Mouse (Mus musculus) large intestine, adult 2 months (tissue): Measurements from ENCODE around the gene Gse1. TPM values are rescaled to one million over a fixed set of nuclear protein-coding genes. Genes with fewer than 3 reads are reported as not detected.

Experiments
- DNase-seq: peaks from one replicate; pipeline ENCODE4 v3.0.0-alpha.2; 2012; ENCODE audit warnings: low read depth, low spot score
- WGBS: fragments of 180-500 bp; shearing (Covaris S2); methylation state at CpG from one replicate; pipeline ENCODE4 v1.1.7; 2018; 5-methylcytosine and 5-hydroxymethylcytosine counted together
- polyA plus RNA-seq: library from polyadenylated mRNA; depleted of rRNA; stranded (reverse); fragments of >200 nt; gene quantifications from 2 replicates; pipeline ENCODE4 v1.2.3, GENCODE M21; 2012

Gse1 gene
- polyA plus RNA-seq, 1 experiment: 22.1 TPM

GRCm38 (mm10) chr8:120426105-120426504 lies 197.8 kb downstream of the Gse1 start:
- DNase-seq: no peak
- WGBS: 80% methylated on average over 1 of the region's 1 CpGs

DNA sequence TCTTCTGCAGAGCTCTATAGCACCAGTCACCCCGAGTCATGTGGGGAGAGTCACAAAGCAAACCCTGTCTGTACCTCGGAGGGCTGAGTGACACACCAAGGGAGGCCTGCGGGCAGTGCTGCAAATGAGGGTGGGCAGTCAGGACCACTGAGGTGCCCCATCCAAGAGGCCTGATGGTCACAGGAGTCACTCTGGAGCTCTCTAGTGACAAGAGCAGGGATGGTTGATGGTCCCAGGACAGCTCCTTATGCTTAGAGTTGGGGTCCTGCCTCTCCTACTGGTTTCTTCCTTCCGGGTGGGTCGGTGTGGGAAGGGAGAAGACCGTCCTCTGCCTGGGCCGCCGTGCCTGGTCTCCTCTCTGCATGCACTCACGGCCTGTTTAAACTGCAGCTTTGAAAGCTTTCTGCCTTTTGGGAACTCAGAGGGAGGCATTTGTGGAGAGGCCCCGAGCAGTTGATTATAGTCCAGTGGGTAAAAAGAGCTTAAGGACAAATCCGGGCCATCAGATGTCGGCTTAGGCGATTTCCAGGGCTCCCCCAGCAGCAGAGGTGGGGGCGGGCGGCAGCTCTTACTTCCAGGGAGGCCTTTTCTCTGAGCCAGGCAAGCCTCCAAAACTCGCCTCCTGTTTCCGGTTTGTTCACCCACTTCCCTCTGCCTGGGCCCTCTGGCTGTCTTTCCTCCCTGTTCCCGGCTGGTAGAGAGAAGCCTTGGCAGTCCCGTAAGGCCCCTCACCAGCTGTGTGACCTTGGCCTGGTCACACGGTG lies 198.5 kb downstream of the Gse1 start:
- DNase-seq: no peak
- 64% methylated on average over 20 of the region's 20 CpGs for WGBS

DNA sequence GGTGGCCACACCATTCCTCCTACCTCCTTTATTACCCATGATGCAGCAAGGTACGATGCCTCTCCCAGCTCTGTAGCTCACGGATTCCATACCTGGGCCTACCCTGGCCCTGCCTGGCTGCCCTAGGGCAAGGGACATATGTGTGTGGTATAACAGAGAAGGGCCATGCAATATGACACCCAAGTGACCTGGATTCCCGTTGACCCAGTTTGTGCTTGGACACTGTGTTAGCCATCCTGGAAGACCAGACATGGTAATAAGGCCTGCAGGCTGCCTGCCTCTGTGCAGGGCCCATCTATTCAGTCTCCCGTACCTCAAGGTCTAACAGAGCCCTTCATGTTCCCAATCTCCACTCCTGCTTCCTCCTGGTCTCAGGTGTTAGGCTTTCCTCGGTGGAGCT lies 200.2 kb downstream of the Gse1 start:
- DNase-seq: no peak
- WGBS: 88% methylated on average over 5 of the region's 5 CpGs

DNA sequence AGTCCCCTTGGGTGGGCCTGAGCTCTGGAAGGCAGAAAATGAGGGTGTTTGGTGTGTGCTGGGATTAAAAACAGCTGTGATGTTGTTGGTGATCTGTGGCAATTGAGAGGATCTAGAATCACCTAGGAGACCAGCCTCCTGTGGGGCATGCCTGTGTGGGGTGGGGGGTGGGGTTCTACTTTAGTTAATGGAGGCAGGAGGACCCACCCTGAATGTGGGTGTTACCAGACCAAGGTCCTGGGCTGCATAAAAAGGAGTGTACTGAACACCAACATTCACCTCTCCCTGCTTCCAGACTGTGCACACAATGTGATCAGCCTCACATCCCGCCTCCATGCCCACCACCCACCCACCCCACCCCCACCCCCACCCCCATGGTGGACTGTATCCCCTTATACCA lies 200.9 kb downstream of the Gse1 start:
- 100% methylated on average over 1 of the region's 1 CpGs for WGBS

GRCm38 (mm10) chr8:120431042-120431441 lies 202.8 kb downstream of the Gse1 start:
- WGBS: 90% methylated on average over 12 of the region's 12 CpGs

More for the DNA sequence above, 200.9 kb downstream of the Gse1 start:
- no peak for DNase-seq

DNA sequence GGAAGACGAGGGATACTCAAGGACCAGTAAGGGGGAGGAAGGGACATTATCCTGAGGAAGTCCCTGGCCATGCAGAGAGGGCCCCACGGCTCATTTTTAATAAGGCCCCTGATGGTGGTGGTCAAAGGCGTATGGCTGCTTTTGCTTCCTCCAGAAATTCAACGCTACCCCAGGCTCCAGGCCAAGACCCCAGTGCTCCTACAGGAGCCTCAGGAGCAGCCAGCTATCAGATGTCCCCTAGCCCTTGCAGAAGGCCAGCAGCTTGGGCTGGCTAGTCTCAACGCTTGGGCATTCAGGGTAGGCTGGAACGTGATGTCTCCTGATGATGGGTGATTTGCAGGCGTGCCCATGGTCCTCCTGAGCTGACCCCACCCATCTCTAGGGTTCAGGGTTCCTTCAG lies 204.2 kb downstream of the Gse1 start:
- DNase-seq: no peak
- WGBS: 81% methylated on average over 7 of the region's 7 CpGs

More at GRCm38 (mm10) chr8:120431042-120431441, 202.8 kb downstream of the Gse1 start:
- no peak for DNase-seq

DNA sequence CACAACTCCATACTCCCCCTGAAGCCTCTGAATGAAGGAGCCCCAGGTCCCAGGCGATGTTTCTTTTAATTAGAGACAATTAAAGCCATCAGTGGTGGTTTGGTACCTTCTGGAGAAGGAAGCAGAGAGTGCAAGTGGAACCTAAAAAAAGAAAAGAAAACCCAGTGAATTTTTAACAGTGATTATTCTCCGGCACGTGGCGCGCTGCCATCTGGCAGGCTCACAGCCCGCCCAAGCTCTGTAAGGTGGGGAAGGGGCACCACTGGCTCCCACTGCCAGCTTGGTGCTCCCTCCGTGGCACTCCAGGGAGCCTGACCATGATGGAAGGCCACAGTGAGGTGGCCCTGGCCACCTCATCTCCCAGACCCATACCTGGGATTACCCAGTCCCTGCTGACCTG lies 204.9 kb downstream of the Gse1 start:
- WGBS: 87% methylated on average over 7 of the region's 7 CpGs
- DNase-seq: no peak

DNA sequence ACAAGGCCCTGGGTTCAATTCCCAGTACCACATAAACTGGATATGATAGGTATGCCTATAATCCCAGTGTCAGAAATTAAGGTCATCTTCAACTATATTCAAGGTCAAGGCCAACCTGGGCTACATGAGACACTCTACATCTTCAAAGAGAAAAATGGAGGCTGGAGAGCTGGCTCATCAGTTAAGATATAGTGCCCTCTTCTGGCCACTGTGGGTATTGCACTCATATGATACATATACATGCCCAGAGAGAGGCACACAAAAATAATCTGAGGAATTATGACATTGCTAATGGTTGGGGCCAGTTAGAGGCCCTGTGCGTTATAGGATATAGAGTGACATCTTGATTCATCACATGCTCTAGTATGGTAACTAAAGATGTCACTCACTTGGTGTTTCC lies 205.5 kb downstream of the Gse1 start:
- no peak for DNase-seq
- 98% methylated on average over 1 of the region's 1 CpGs for WGBS

DNA sequence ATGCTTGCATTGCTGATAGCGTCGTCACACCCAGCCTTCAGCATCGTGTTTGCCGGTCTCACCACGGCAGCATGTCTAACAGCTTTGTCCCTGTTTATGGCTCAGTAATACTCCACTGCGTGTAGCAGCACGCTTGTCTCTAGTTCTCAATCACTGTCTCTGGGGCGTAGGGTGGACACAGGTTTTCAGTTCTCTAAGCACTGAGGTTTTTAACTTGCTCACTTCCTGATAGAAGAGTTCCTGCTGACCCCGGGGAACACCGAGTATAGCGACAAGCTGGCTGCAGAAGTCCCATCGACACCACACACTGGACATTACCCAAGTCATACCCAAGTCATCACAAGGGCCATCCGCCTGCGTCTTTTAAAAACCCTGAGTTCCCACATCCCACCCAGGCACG lies 207.5 kb downstream of the Gse1 start:
- no peak for DNase-seq
- 86% methylated on average over 15 of the region's 15 CpGs for WGBS

DNA sequence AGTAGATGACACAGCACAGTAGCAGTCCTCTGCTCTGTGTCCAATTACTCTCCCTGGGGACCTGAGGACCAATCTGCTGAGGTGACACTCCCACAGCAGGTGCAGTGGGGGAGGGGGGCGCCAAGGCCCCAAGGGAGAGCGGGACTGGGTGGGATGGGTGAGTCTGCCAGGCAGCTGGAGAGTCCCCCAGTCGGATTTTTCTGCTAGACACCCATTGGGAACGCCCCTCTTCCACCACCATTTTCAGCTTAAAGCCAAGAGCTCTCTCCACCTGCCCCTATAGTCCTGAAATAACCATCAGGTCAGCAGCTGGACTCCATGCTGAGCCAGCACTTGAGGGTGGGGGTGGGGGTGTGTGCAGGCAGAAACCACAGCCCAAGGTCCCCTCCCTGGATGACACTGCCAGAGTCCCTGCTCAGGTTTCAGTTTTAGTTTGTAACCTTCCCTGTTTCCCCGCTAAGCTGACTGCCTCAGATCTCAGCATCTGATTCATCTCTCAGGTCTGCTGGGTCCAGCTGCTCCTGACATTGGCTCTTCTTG lies 208.3 kb downstream of the Gse1 start:
- 39% methylated on average over 5 of the region's 5 CpGs for WGBS
- DNase-seq: no peak

DNA sequence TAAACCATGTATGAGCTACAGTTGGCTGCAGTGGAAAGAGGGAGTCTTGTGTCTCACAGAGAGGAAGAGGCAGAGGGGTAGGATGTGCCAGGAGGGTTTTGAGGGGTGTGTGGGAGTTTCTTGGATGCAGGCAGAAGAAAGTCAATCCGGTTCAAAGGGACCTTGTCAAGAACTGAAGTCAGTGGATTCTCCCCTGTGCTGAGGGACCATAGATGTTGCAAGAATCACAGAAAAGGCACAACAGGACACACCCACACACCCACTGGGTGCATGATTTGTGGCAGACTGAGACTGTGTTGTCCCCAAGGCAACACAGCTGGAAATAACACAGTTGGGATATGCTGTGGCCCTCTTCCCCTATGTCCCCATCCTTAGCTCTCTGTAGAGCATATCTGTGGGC lies 209.0 kb downstream of the Gse1 start:
- WGBS: 65% methylated on average over 1 of the region's 1 CpGs
- DNase-seq: no peak

- WGBS: 83% methylated on average over 21 of the region's 21 CpGs
- DNase-seq: no peak
These were observed 209.6 kb downstream of the Gse1 start for GRCm38 (mm10) chr8:120437666-120438395.

GRCm38 (mm10) chr8:120439309-120439708 lies 211.1 kb downstream of the Gse1 start:
- 72% methylated on average over 19 of the region's 19 CpGs for WGBS
- no peak for DNase-seq

DNA sequence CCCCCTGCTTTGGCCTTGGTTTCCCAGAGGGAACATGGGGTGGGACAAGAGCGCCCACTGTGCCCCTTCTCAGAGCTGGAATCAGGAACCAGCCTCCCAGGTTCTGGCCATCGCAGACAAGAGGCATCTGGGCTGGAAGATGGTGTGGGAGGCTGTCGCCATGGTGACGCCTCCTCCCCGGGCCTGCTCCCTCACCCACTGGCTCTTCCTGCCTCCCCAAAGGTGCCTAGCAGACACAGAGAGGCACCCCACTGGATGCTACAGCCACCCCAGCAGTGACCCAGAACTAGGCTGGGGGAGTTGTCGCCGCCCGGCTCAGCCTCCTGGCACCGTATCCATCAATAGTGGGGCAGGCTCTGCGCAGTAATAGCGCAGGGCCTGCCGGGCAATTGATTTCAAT lies 212.5 kb downstream of the Gse1 start:
- no peak for DNase-seq
- 92% methylated on average over 12 of the region's 12 CpGs for WGBS

- WGBS: 38% methylated on average over 6 of the region's 6 CpGs
- no peak for DNase-seq
These were observed 213.4 kb downstream of the Gse1 start for GRCm38 (mm10) chr8:120441637-120442036.

- WGBS: 25% methylated on average over 4 of the region's 4 CpGs
- peak; percentile 60 for DNase-seq
These were observed 214.2 kb downstream of the Gse1 start for GRCm38 (mm10) chr8:120442306-120443003.

GRCm38 (mm10) chr8:120445249-120445648 lies 217.0 kb downstream of the Gse1 start:
- 44% methylated on average over 10 of the region's 10 CpGs for WGBS
- DNase-seq: no peak

- 90% methylated on average over 6 of the region's 6 CpGs for WGBS
- DNase-seq: no peak
These were observed 219.9 kb downstream of the Gse1 start for GRCm38 (mm10) chr8:120448131-120448530.

DNA sequence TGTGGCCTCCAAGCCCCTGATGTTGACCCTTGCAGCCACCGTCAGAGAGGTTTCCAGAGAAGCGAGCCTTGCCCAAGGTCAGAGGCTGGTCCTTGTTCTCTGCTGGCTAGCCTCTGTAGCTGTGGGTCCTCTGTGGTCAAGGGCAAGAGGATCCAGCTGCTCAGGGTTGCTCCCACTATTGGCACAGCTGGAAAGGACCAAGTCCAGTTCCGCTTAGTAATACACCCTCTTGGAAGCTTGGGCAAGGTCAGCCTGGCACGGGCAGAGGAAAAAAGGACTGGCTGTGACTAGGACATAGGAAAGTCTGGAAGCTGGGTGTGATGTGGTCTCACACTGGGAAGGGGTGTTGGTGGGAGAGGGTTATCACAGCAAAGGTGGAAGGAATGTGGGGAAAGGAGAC lies 220.9 kb downstream of the Gse1 start:
- no peak for DNase-seq
- WGBS: 73% methylated on average over 4 of the region's 4 CpGs

DNA sequence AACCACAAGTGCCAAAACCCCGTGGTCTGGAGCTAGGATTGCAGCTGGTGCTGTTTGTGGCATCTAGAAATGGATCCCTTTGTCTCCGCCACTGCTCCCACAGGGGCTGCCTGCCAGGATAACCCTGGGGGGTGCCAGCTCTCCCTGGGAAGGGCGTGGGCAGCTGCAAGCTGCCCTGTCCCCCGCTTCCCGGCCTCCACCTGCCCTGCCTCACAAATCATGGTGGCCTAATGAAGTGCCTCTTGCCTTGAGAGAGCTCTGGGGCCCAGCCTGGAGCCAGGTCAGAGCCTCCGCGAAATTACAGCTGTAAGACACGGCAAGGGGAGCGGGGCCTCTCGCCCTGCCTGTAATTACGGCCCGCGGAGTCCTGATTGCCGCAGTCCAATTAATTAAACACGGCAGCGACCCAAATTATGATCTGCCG lies 221.4 kb downstream of the Gse1 start:
- no peak for DNase-seq
- 42% methylated on average over 17 of the region's 17 CpGs for WGBS
